Mouse (Mus musculus): Measurements from ENCODE around the gene Gm20824. TPM values are rescaled to one million over a fixed set of nuclear protein-coding genes. Genes with fewer than 3 reads are reported as not detected.

The Gm20824 gene
- polyA plus RNA-seq (2014; fragmentation: Illumina TruSeq; extraction: RNeasy Lipid Tissue Mini Kit (QIAGEN cat#74804); ENCODE audit: low read depth, low replicate concordance), result not detected

GRCm38 (mm10) chrY:8257607-8258006 is at the start of gene Gm20824:
Gene Gm20824, plus strand, starts transcription at chrY:8257907.

Other genes with a start within 250 kb of the Gm20824 start
- not detected for gene Gm20825, start 186.4 kb upstream of the Gm20824 start, polyA plus RNA-seq (2014; fragmentation: Illumina TruSeq; extraction: RNeasy Lipid Tissue Mini Kit (QIAGEN cat#74804); ENCODE audit: low read depth, low replicate concordance)